Mouse (Mus musculus) embryonic facial prominence, embryonic 13.5 days (tissue): ENCODE data around the gene Mgst2. TPM values are rescaled to one million over a fixed set of nuclear protein-coding genes. Genes with fewer than 3 reads are reported as not detected.
A peak's percentile ranks its signal among the peaks of the same experiment; 100 is the strongest.

ENCODE experiments used
- ATAC-seq: fragments of 200-750 bp; cut with Nextera tagmentation; 2 replicates; pipeline ENCODE4 v1.8.0; 2017; ENCODE audit warnings: low read depth; ENCODE audit not compliant: insufficient number of reproducible peaks, insufficient read depth, low FRiP score, low TSS enrichment
- H3K27ac ChIP-seq: fragments of 300-500 bp; sonication (generic); 2 replicates; pipeline ENCODE4 v1.5.1; 2015; ENCODE audit warnings: moderate library complexity, mild to moderate bottlenecking, inconsistent platforms
- H3K27me3 ChIP-seq: fragments of 300-500 bp; sonication (generic); 2 replicates; pipeline ENCODE4 v1.6.1; 2015; ENCODE audit warnings: mild to moderate bottlenecking, inconsistent platforms
- H3K36me3 ChIP-seq: fragments of 300-500 bp; sonication (generic); 2 replicates; pipeline ENCODE4 v1.6.1; 2015; ENCODE audit warnings: mild to moderate bottlenecking, inconsistent platforms
- H3K4me1 ChIP-seq: fragments of 300-500 bp; sonication (generic); 2 replicates; pipeline ENCODE4 v1.6.1; 2015; ENCODE audit warnings: inconsistent platforms
- H3K4me2 ChIP-seq: fragments of 300-500 bp; sonication (generic); 2 replicates; pipeline ENCODE4 v1.6.1; 2015; ENCODE audit warnings: moderate library complexity, mild to moderate bottlenecking, inconsistent platforms
- H3K4me3 ChIP-seq: fragments of 300-500 bp; sonication (generic); 2 replicates; pipeline ENCODE4 v1.5.1; 2015; ENCODE audit warnings: mild to moderate bottlenecking, inconsistent platforms
- H3K9ac ChIP-seq: fragments of 300-500 bp; sonication (generic); 2 replicates; pipeline ENCODE4 v1.6.1; 2015; ENCODE audit warnings: mild to moderate bottlenecking, inconsistent platforms
- H3K9me3 ChIP-seq: fragments of 300-500 bp; sonication (generic); 2 replicates; pipeline ENCODE4 v1.6.1; 2016; ENCODE audit warnings: inconsistent platforms
- WGBS: fragments of 180-500 bp; shearing (Covaris S2); methylation state at CpG from one replicate; pipeline ENCODE4 v1.1.7; 2015; ENCODE audit warnings: mixed read lengths; 5-methylcytosine and 5-hydroxymethylcytosine counted together
- polyA plus RNA-seq: library from polyadenylated mRNA; unstranded; fragments of >200 nt; fragmentation: Nextera tagmentation; extraction: Ambion mirVana; gene quantifications from 2 replicates; pipeline ENCODE4 v1.2.1, GENCODE M21; 2015

Mgst2 gene
- polyA plus RNA-seq, 1 experiment from 2014 or later = 1.3 TPM

GRCm38 (mm10) chr3:51686316-51686715 is 26.2 kb downstream of the Mgst2 start:
- Histone ChIP-seq H3K27ac (no peak overlapping the region), H3K9ac (no peak overlapping the region), H3K4me1 (no peaks in the 10 kb centered on the region), H3K27me3 (no peaks in the 10 kb centered on the region), H3K4me3 (no peak overlapping the region), H3K36me3 (peaks cover 32% of the 10 kb centered on the region), H3K9me3 (no peaks in the 10 kb centered on the region), H3K4me2 (no peak overlapping the region)
- no peak for ATAC-seq
- 73% methylated on average over 6 of the region's 6 CpGs for WGBS

- H3K27ac ChIP-seq = no peak overlapping the region
- H3K4me1 ChIP-seq = no peaks in the 10 kb centered on the region
- H3K4me2 ChIP-seq = no peak overlapping the region
- no peak overlapping the region for H3K9ac ChIP-seq
- H3K27me3 ChIP-seq = no peaks in the 10 kb centered on the region
- no peak overlapping the region for H3K4me3 ChIP-seq
- no peak for ATAC-seq
- H3K36me3 ChIP-seq = peaks cover 32% of the 10 kb centered on the region
- H3K9me3 ChIP-seq = no peaks in the 10 kb centered on the region
- 88% methylated on average over 6 of the region's 6 CpGs for WGBS
These were observed 26.6 kb downstream of the Mgst2 start for GRCm38 (mm10) chr3:51686791-51687190.

- Histone ChIP-seq H3K27me3 (no peaks in the 10 kb centered on the region), H3K4me2 (no peak overlapping the region), H3K4me1 (no peaks in the 10 kb centered on the region), H3K27ac (no peak overlapping the region), H3K4me3 (no peak overlapping the region), H3K9ac (no peak overlapping the region), H3K36me3 (peaks cover 32% of the 10 kb centered on the region), H3K9me3 (no peaks in the 10 kb centered on the region)
- 91% methylated on average over 8 of the region's 8 CpGs for WGBS
- no peak for ATAC-seq
These were observed 28.6 kb downstream of the Mgst2 start for GRCm38 (mm10) chr3:51688725-51689124.

- Histone ChIP-seq H3K4me3 (no peak overlapping the region), H3K4me2 (no peak overlapping the region), H3K27ac (no peak overlapping the region), H3K4me1 (no peaks in the 10 kb centered on the region), H3K27me3 (no peaks in the 10 kb centered on the region), H3K9ac (no peak overlapping the region), H3K9me3 (no peaks in the 10 kb centered on the region), H3K36me3 (peaks cover 26% of the 10 kb centered on the region)
- ATAC-seq = no peak
- 83% methylated on average over 10 of the region's 10 CpGs for WGBS
These were observed 33.0 kb downstream of the Mgst2 start for GRCm38 (mm10) chr3:51693196-51693595.

GRCm38 (mm10) chr3:51694576-51694975 is 34.4 kb downstream of the Mgst2 start:
- H3K4me1 ChIP-seq = no peaks in the 10 kb centered on the region
- peaks cover 12% of the 10 kb centered on the region for H3K36me3 ChIP-seq
- 80% methylated on average over 14 of the region's 14 CpGs for WGBS
- H3K4me3 ChIP-seq = no peak overlapping the region
- H3K27ac ChIP-seq = no peak overlapping the region
- no peak for ATAC-seq
- no peaks in the 10 kb centered on the region for H3K9me3 ChIP-seq
- no peaks in the 10 kb centered on the region for H3K27me3 ChIP-seq
- H3K4me2 ChIP-seq = no peak overlapping the region
- H3K9ac ChIP-seq = no peak overlapping the region

- Histone ChIP-seq H3K9me3 (no peaks in the 10 kb centered on the region), H3K4me2 (no peak overlapping the region), H3K27ac (no peak overlapping the region), H3K4me3 (no peak overlapping the region), H3K27me3 (no peaks in the 10 kb centered on the region), H3K4me1 (peaks cover 9% of the 10 kb centered on the region), H3K9ac (no peak overlapping the region), H3K36me3 (peaks cover 1% of the 10 kb centered on the region)
- 92% methylated on average over 3 of the region's 3 CpGs for WGBS
- ATAC-seq = no peak
These were observed 35.6 kb downstream of the Mgst2 start for GRCm38 (mm10) chr3:51695713-51696112.

GRCm38 (mm10) chr3:51697931-51698330 is 37.8 kb downstream of the Mgst2 start:
- Histone ChIP-seq H3K27me3 (no peaks in the 10 kb centered on the region), H3K4me3 (no peak overlapping the region), H3K9ac (no peak overlapping the region), H3K36me3 (no peaks in the 10 kb centered on the region; the same call in none of the 2 replicates), H3K27ac (no peak overlapping the region), H3K4me2 (no peak overlapping the region), H3K4me1 (peaks cover 31% of the 10 kb centered on the region), H3K9me3 (no peaks in the 10 kb centered on the region)
- WGBS = 86% methylated on average over 3 of the region's 3 CpGs
- no peak for ATAC-seq

- no peak for ATAC-seq
- H3K27ac ChIP-seq = peak overlapping the region; percentile 87
These were observed 40.0 kb downstream of the Mgst2 start for GRCm38 (mm10) chr3:51700123-51700522.

GRCm38 (mm10) chr3:51700731-51701280 is 40.6 kb downstream of the Mgst2 start:
- 9% methylated on average over 15 of the region's 15 CpGs for WGBS
- ATAC-seq = no peak
- no peaks in the 10 kb centered on the region for H3K9me3 ChIP-seq
- peak overlapping the region; percentile 87 for H3K27ac ChIP-seq
- peak overlapping the region; percentile 74 for H3K4me2 ChIP-seq
- H3K9ac ChIP-seq = peak overlapping the region; percentile 64
- peak overlapping the region; percentile 42 for H3K4me3 ChIP-seq
- peaks cover 38% of the 10 kb centered on the region for H3K4me1 ChIP-seq
- H3K36me3 ChIP-seq = no peaks in the 10 kb centered on the region; the same call in none of the 2 replicates
- no peaks in the 10 kb centered on the region for H3K27me3 ChIP-seq

More at GRCm38 (mm10) chr3:51700123-51700522, 40.0 kb downstream of the Mgst2 start:
- no peaks in the 10 kb centered on the region for H3K9me3 ChIP-seq
- H3K27me3 ChIP-seq = no peaks in the 10 kb centered on the region
- H3K4me2 ChIP-seq = peak overlapping the region; percentile 74
- peaks cover 38% of the 10 kb centered on the region for H3K4me1 ChIP-seq
- WGBS = 54% methylated on average over 4 of the region's 4 CpGs
- H3K4me3 ChIP-seq = no peak overlapping the region
- H3K9ac ChIP-seq = peak overlapping the region; percentile 64; the same call in 1 of the 2 replicates
- no peaks in the 10 kb centered on the region; the same call in none of the 2 replicates for H3K36me3 ChIP-seq

GRCm38 (mm10) chr3:51701281-51701751 is 41.2 kb downstream of the Mgst2 start:
- Histone ChIP-seq H3K27ac (peak overlapping the region; percentile 87), H3K4me2 (peak overlapping the region; percentile 74), H3K9me3 (no peaks in the 10 kb centered on the region), H3K4me1 (peaks cover 41% of the 10 kb centered on the region), H3K4me3 (peak overlapping the region; percentile 42), H3K9ac (peak overlapping the region; percentile 64), H3K27me3 (no peaks in the 10 kb centered on the region), H3K36me3 (no peaks in the 10 kb centered on the region; the same call in none of the 2 replicates)
- under 1% methylated on average over 27 of the region's 27 CpGs for WGBS
- ATAC-seq = peak; percentile 90

GRCm38 (mm10) chr3:51701950-51702349 is 41.8 kb downstream of the Mgst2 start:
- Histone ChIP-seq H3K4me3 (peak overlapping the region; percentile 42), H3K27ac (peak overlapping the region; percentile 87), H3K27me3 (no peaks in the 10 kb centered on the region), H3K9ac (peak overlapping the region; percentile 64), H3K36me3 (no peaks in the 10 kb centered on the region; the same call in 1 of the 2 replicates), H3K9me3 (no peaks in the 10 kb centered on the region), H3K4me2 (peak overlapping the region; percentile 74), H3K4me1 (peaks cover 41% of the 10 kb centered on the region)
- WGBS = 3% methylated on average over 13 of the region's 13 CpGs
- ATAC-seq = 0 out of 2 replicates have a peak, but pooled peaks have one; percentile 58

GRCm38 (mm10) chr3:51702701-51703286 is 42.6 kb downstream of the Mgst2 start:
- Histone ChIP-seq H3K9me3 (no peaks in the 10 kb centered on the region), H3K27ac (peak overlapping the region; percentile 87), H3K4me3 (no peak overlapping the region), H3K4me1 (peaks cover 41% of the 10 kb centered on the region), H3K9ac (no peak overlapping the region), H3K27me3 (no peaks in the 10 kb centered on the region), H3K4me2 (0 out of 2 replicates have a peak overlapping the region, but pooled peaks have one; percentile 74), H3K36me3 (no peaks in the 10 kb centered on the region)
- 45% methylated on average over 8 of the region's 8 CpGs for WGBS
- no peak for ATAC-seq
